In the genomic region with DNA sequence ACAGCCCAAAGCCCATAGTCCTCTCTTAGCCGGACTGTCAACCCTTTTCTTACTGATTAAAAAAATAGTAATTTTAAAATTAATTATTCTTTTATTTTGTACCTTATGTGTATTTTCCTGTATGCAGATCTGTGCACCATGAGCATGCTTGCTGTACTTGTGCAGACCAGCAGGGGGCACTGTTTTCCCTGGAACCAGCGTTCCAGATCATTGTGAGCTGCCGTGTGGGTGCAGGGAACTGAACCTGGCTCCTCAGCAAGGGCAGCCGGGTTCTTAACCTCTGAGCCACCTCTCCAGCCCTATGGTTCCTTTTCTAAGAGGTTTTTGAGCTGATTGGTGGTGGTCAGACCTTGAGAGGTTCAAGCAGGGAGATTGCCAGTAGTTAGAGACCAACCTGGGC, we compare ENCODE assay signal across 13 mouse cellular contexts.
DNase-seq lines count a peak whose midpoint lies in the region; ATAC-seq and TF ChIP-seq lines count a peak whose summit lies in the region.
"Had no signal": no experiment of that assay in that cellular context is flagged by ENCODE, and none has a peak within 500 bp of the region (broad histone marks: within the 10 kb centered on the region; RNA-seq: fewer than 3 reads in every experiment).

No protein-coding gene starts in this region.

- no peak overlapping the region for H3K4me2 ChIP-seq in kidney, postnatal 0 days (ENCODE audit: low read length)
- H3K4me2 ChIP-seq: forebrain, embryonic 12.5 days; heart, embryonic 12.5 days; liver, embryonic 13.5 days had no signal

- no peak overlapping the region for H3K27ac ChIP-seq in kidney, postnatal 0 days
- peak overlapping the region; percentile 61 for H3K27ac ChIP-seq in embryonic fibroblast, embryonic 13.5 days (ENCODE audit: insufficient read depth, low read length)
- H3K27ac ChIP-seq: forebrain, embryonic 12.5 days; liver, embryonic 13.5 days had no signal

- no peaks in the 10 kb centered on the region for H3K9me3 ChIP-seq in kidney, postnatal 0 days (replicated peaks; ENCODE audit: low read length)
- H3K9me3 ChIP-seq: forebrain, embryonic 12.5 days; heart, embryonic 12.5 days; liver, embryonic 13.5 days had no signal

- H3K36me3 ChIP-seq in kidney, postnatal 0 days (ENCODE audit: insufficient read depth, low read length), result no peaks in the 10 kb centered on the region

- ATAC-seq in kidney, postnatal 0 days (replicated peaks; ENCODE audit: low FRiP score, low read depth), result no peak
- ATAC-seq: midbrain, embryonic 16.5 days had no signal

- WGBS in kidney, postnatal 0 days, result 90% methylated on average over 4 of the region's 4 CpGs

- no peak for DNase-seq in kidney, postnatal 0 days (ENCODE audit: low spot score)
- no peak for DNase-seq in kidney, postnatal 25 days
- DNase-seq in 3T3-L1 (ENCODE audit: low read depth, low spot score), result peak; percentile 43
- peak; percentile 30 for DNase-seq in CD4-positive helper T cell, adult 2 months (ENCODE audit: low read depth, low spot score)
- no peak for DNase-seq in urinary bladder, postnatal 4 days (ENCODE audit: low spot score in 2 of 2)
- DNase-seq in neural tube, embryonic 10.5 days (ENCODE audit: extremely low spot score, low spot score), result no peak
- DNase-seq: cerebellum, adult 9-11 months; kidney, adult 8-10 months; liver, embryonic 13.5 days had no signal

- TF ChIP-seq POLR2A in embryonic fibroblast, embryonic 13.5 days (IDR thresholded peaks at IDR 0.05; ENCODE audit: low read depth, low read length), result no peak

- H3K4me3 ChIP-seq in kidney, postnatal 0 days (replicated peaks; ENCODE audit: low read depth, low read length), result no peak overlapping the region
- no peak overlapping the region for H3K4me3 ChIP-seq in embryonic fibroblast, embryonic 13.5 days (ENCODE audit: insufficient read depth, low read length)
- H3K4me3 ChIP-seq: forebrain, embryonic 12.5 days; heart, embryonic 12.5 days; liver, embryonic 13.5 days had no signal

- no peaks in the 10 kb centered on the region for H3K27me3 ChIP-seq in kidney, postnatal 0 days (ENCODE audit: insufficient read depth, low read length)
- H3K27me3 ChIP-seq: forebrain, embryonic 12.5 days; heart, embryonic 12.5 days; liver, embryonic 13.5 days had no signal

- TF ChIP-seq CTCF in kidney, postnatal 0 days (IDR thresholded peaks at IDR 0.05; ENCODE audit: low read depth), result peak; percentile 53
- peak; percentile 27; the same call in 1 of the 2 replicates for TF ChIP-seq CTCF in embryonic fibroblast, embryonic 13.5 days (IDR thresholded peaks at IDR 0.05; ENCODE audit: borderline replicate concordance, insufficient read depth, low read length)

- H3K4me1 ChIP-seq in kidney, postnatal 0 days (replicated peaks; ENCODE audit: insufficient read depth, low read length), result 0 out of 2 replicates have a peak, but pooled peaks cover 10% of the 10 kb centered on the region
- H3K4me1 ChIP-seq in embryonic fibroblast, embryonic 13.5 days (ENCODE audit: control insufficient read depth, insufficient read depth, low read length), result peaks cover 8% of the 10 kb centered on the region; the same call in 1 of the 2 replicates

- no peak overlapping the region for H3K9ac ChIP-seq in kidney, postnatal 0 days (ENCODE audit: low read depth, low read length)
- H3K9ac ChIP-seq: forebrain, embryonic 12.5 days; heart, embryonic 12.5 days; liver, embryonic 13.5 days had no signal

Comparison
In these comparisons a context has a peak if more than half of its experiments do, and no peak if none do; other contexts are left out.
1. DNase-seq: peak in 3T3-L1 (single experiment) and CD4-positive helper T cell, adult 2 months (single experiment); none in kidney, postnatal 0 days (single experiment), kidney, postnatal 25 days (0 of 2), urinary bladder, postnatal 4 days (0 of 2) and neural tube, embryonic 10.5 days (single experiment).